Mouse (Mus musculus): ENCODE measurements around the gene Rab19. TPM values are rescaled to one million over a fixed set of nuclear protein-coding genes. Genes with fewer than 3 reads are reported as not detected.
"Not testable (repeated sequence)": the region's sequence is repeated elsewhere in the genome, so short reads cannot be mapped to it uniquely, and the experiment has no call there.

Gene Rab19
- polyA plus RNA-seq, 1 experiment, result 2.7 TPM

GRCm38 (mm10) chr6:39430722-39431121, 49.7 kb downstream of the Rab19 start:
- whole genome bisulfite sequencing, result 61% methylated on average over 11 of the region's 11 CpGs
- no peak for TF ChIP-seq POLR2A (IDR thresholded peaks at IDR 0.05; ENCODE audit: low read depth, low read length)
- TF ChIP-seq CTCF (conservative IDR thresholded peaks at IDR 0.05; ENCODE audit: insufficient read depth, insufficient read length, low read depth, low read length), result no peak
- Histone ChIP-seq H3K4me3 (ENCODE audit: insufficient read depth, low read depth, low read length) (no peak overlapping the region), H3K4me1 (ENCODE audit: control insufficient read depth, insufficient read depth, low read length) (no peaks in the 10 kb centered on the region), H3K36me3 (ENCODE audit: control insufficient read depth, insufficient read depth, low read length) (no peaks in the 10 kb centered on the region), H3K27me3 (replicated peaks; ENCODE audit: control insufficient read depth, insufficient read depth, low read length) (no peaks in the 10 kb centered on the region), H3K27ac (ENCODE audit: insufficient read depth, low read depth, low read length) (no peak overlapping the region)
- no peak for DNase-seq

GRCm38 (mm10) chr6:39433174-39433573, 52.2 kb downstream of the Rab19 start:
- 89% methylated on average over 4 of the region's 4 CpGs for WGBS
- H3K27ac ChIP-seq (ENCODE audit: insufficient read depth, low read depth, low read length), result no peak overlapping the region

GRCm38 (mm10) chr6:39433701-39434100, 52.7 kb downstream of the Rab19 start:
- no peak for DNase-seq
- no peak for TF ChIP-seq POLR2A (IDR thresholded peaks at IDR 0.05; ENCODE audit: low read depth, low read length)
- no peak for TF ChIP-seq CTCF (conservative IDR thresholded peaks at IDR 0.05; ENCODE audit: insufficient read depth, insufficient read length, low read depth, low read length)
- Histone ChIP-seq H3K4me1 (ENCODE audit: control insufficient read depth, insufficient read depth, low read length) (no peaks in the 10 kb centered on the region), H3K36me3 (ENCODE audit: control insufficient read depth, insufficient read depth, low read length) (no peaks in the 10 kb centered on the region), H3K27ac (ENCODE audit: insufficient read depth, low read depth, low read length) (no peak overlapping the region), H3K4me3 (ENCODE audit: insufficient read depth, low read depth, low read length) (no peak overlapping the region), H3K27me3 (replicated peaks; ENCODE audit: control insufficient read depth, insufficient read depth, low read length) (no peaks in the 10 kb centered on the region)

More at GRCm38 (mm10) chr6:39433174-39433573, 52.2 kb downstream of the Rab19 start:
- no peak for DNase-seq
- no peaks in the 10 kb centered on the region for H3K27me3 ChIP-seq (replicated peaks; ENCODE audit: control insufficient read depth, insufficient read depth, low read length)
- H3K36me3 ChIP-seq (ENCODE audit: control insufficient read depth, insufficient read depth, low read length), result no peaks in the 10 kb centered on the region
- TF ChIP-seq CTCF (conservative IDR thresholded peaks at IDR 0.05; ENCODE audit: insufficient read depth, insufficient read length, low read depth, low read length) (no peak), POLR2A (IDR thresholded peaks at IDR 0.05; ENCODE audit: low read depth, low read length) (no peak)
- H3K4me3 ChIP-seq (ENCODE audit: insufficient read depth, low read depth, low read length), result no peak overlapping the region
- no peaks in the 10 kb centered on the region for H3K4me1 ChIP-seq (ENCODE audit: control insufficient read depth, insufficient read depth, low read length)

GRCm38 (mm10) chr6:39434111-39434885, 53.3 kb downstream of the Rab19 start:
- Histone ChIP-seq H3K4me1 (ENCODE audit: control insufficient read depth, insufficient read depth, low read length) (no peaks in the 10 kb centered on the region), H3K27ac (ENCODE audit: insufficient read depth, low read depth, low read length) (no peak overlapping the region), H3K4me3 (ENCODE audit: insufficient read depth, low read depth, low read length) (no peak overlapping the region), H3K36me3 (ENCODE audit: control insufficient read depth, insufficient read depth, low read length) (no peaks in the 10 kb centered on the region), H3K27me3 (replicated peaks; ENCODE audit: control insufficient read depth, insufficient read depth, low read length) (no peaks in the 10 kb centered on the region)
- DNase-seq, result no peak
- TF ChIP-seq CTCF (conservative IDR thresholded peaks at IDR 0.05; ENCODE audit: insufficient read depth, insufficient read length, low read depth, low read length), result no peak
- no peak for TF ChIP-seq POLR2A (IDR thresholded peaks at IDR 0.05; ENCODE audit: low read depth, low read length)
- WGBS, result 89% methylated on average over 2 of the region's 2 CpGs

GRCm38 (mm10) chr6:39434886-39435492, 54.0 kb downstream of the Rab19 start:
- 74% methylated on average over 2 of the region's 2 CpGs for WGBS
- H3K27me3 ChIP-seq (replicated peaks; ENCODE audit: control insufficient read depth, insufficient read depth, low read length), result no peaks in the 10 kb centered on the region
- no peak overlapping the region for H3K27ac ChIP-seq (ENCODE audit: insufficient read depth, low read depth, low read length)

GRCm38 (mm10) chr6:39435875-39436274, 54.9 kb downstream of the Rab19 start:
- H3K27me3 ChIP-seq (replicated peaks; ENCODE audit: control insufficient read depth, insufficient read depth, low read length), result no peaks in the 10 kb centered on the region
- H3K27ac ChIP-seq (ENCODE audit: insufficient read depth, low read depth, low read length), result no peak overlapping the region
- DNase-seq, result no peak
- WGBS, result 91% methylated on average over 5 of the region's 5 CpGs
- TF ChIP-seq CTCF (conservative IDR thresholded peaks at IDR 0.05; ENCODE audit: insufficient read depth, insufficient read length, low read depth, low read length) (no peak), POLR2A (IDR thresholded peaks at IDR 0.05; ENCODE audit: low read depth, low read length) (no peak)
- no peaks in the 10 kb centered on the region for H3K36me3 ChIP-seq (ENCODE audit: control insufficient read depth, insufficient read depth, low read length)
- H3K4me3 ChIP-seq (ENCODE audit: insufficient read depth, low read depth, low read length), result no peak overlapping the region
- no peaks in the 10 kb centered on the region for H3K4me1 ChIP-seq (ENCODE audit: control insufficient read depth, insufficient read depth, low read length)

More at GRCm38 (mm10) chr6:39434886-39435492, 54.0 kb downstream of the Rab19 start:
- DNase-seq, result no peak
- Histone ChIP-seq H3K4me1 (ENCODE audit: control insufficient read depth, insufficient read depth, low read length) (no peaks in the 10 kb centered on the region), H3K4me3 (ENCODE audit: insufficient read depth, low read depth, low read length) (no peak overlapping the region), H3K36me3 (ENCODE audit: control insufficient read depth, insufficient read depth, low read length) (no peaks in the 10 kb centered on the region)
- TF ChIP-seq CTCF (conservative IDR thresholded peaks at IDR 0.05; ENCODE audit: insufficient read depth, insufficient read length, low read depth, low read length), result no peak
- no peak for TF ChIP-seq POLR2A (IDR thresholded peaks at IDR 0.05; ENCODE audit: low read depth, low read length)

GRCm38 (mm10) chr6:39437519-39437918, 56.5 kb downstream of the Rab19 start:
- not testable (repeated sequence) for H3K27me3 ChIP-seq (replicated peaks; ENCODE audit: control insufficient read depth, insufficient read depth, low read length); H3K4me1 ChIP-seq (ENCODE audit: control insufficient read depth, insufficient read depth, low read length); H3K27ac ChIP-seq (ENCODE audit: insufficient read depth, low read depth, low read length); H3K4me3 ChIP-seq (ENCODE audit: insufficient read depth, low read depth, low read length); DNase-seq; H3K36me3 ChIP-seq (ENCODE audit: control insufficient read depth, insufficient read depth, low read length)
- 93% methylated on average over 6 of the region's 6 CpGs for WGBS

Other genes starting within 250 kb of the Rab19 start
- 2.3 and 2.8 TPM in 2 replicates for gene Kdm7a, start 174.4 kb upstream of the Rab19 start, polyA plus RNA-seq (2012; rRNA removed)
- 25.9 and 28.7 TPM in 2 replicates for gene Slc37a3, start 3.5 kb upstream of the Rab19 start, polyA plus RNA-seq (2012; rRNA removed)
- 31.0 and 34.5 TPM in 2 replicates for gene Mkrn1, start 39.3 kb downstream of the Rab19 start, polyA plus RNA-seq (2012; rRNA removed)
- 6.3 and 6.6 TPM in 2 replicates for gene Dennd2a, start 176.7 kb downstream of the Rab19 start, polyA plus RNA-seq (2012; rRNA removed)
- 11.0 and 15.3 TPM in 2 replicates for gene Adck2, start 192.7 kb downstream of the Rab19 start, polyA plus RNA-seq (2012; rRNA removed)
- 1.4 and 1.8 TPM in 2 replicates for gene Gm42420, start 204.6 kb downstream of the Rab19 start, polyA plus RNA-seq (2012; rRNA removed)
- gene Ndufb2, start 211.4 kb downstream of the Rab19 start, polyA plus RNA-seq (2012; rRNA removed), result 513 and 602 TPM in 2 replicates

All from kidney, adult 2 months (tissue).